Mouse (Mus musculus): Measurements from ENCODE around the gene Fan1.

- TF ChIP-seq POLR2A (IDR thresholded peaks at IDR 0.05; ENCODE audit: low read depth, low read length) (no peak), CTCF (IDR thresholded peaks at IDR 0.05; ENCODE audit: borderline replicate concordance, insufficient read depth, low read length) (no peak)
These were observed 61.1 kb downstream of the Fan1 start for GRCm38 (mm10) chr7:64312811-64313210.

All from embryonic fibroblast, embryonic 13.5 days (primary cell).